Mouse (Mus musculus) hindlimb bud, embryonic 11.5 days (tissue): ENCODE measurements around the gene Car2.

ENCODE experiments used
- DNase-seq: peaks from one replicate; pipeline ENCODE4 v3.0.0-alpha.2; 2012; ENCODE audit warnings: low read depth, low spot score; ENCODE audit errors: extremely low spot score

The Car2 gene

DNA sequence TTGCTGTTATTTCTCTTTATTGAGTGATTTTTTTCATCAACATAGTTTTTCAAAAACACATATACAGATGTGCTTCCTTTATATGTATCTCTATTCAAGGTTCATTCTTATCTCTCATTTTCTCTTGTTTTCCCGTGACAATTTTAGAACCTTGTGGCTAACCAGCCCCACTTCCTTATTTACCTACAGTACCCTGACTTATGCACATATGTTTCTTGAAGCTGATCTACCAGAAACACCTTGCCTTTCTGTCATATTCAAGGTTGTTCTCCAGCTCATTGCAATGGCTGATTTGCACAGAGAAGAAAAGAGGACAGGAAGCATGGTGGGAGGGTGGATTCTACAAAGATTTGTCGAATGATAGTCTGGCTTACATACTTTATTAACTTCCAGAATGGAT lies 29.3 kb downstream of the Car2 start:
- DNase-seq = no peak

DNA sequence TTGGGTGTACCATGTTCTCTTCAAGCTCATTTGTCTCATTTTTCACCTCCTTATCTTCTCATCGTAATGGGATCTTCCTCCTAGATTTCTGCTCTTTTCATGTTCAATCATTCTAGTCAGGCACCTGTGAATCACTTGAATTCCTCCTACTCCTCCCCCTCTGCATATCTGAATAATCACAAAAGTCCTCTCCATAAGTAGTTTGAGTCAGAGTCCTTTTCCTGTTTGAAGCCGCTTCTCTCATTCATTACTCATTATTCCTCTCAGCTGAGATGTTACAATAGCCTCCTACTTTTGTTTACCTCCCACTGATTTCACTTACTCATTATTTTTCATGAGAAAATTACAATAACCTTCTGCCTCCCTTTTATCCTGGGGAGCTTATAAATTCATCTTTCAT lies 31.2 kb downstream of the Car2 start:
- no peak for DNase-seq

DNA sequence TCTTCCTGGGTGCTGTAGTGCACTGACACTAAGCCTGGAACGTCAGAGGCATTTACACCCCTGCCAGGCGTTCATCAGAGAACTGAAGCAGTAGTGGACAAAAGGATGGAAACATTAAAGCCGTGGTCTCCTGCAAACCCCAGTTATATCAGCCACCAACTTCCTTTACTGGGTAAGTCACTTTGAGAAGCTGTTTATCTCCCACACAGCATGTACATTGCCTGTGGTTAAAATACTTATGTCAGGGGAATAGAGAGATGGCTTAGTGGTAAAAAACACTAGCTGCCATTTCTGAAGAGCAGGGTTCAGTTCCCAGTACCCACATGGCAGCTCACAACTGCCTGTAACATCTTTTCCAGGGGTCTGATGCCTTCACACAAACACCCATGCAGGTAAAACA lies 58.6 kb downstream of the Car2 start:
- no peak for DNase-seq

DNA sequence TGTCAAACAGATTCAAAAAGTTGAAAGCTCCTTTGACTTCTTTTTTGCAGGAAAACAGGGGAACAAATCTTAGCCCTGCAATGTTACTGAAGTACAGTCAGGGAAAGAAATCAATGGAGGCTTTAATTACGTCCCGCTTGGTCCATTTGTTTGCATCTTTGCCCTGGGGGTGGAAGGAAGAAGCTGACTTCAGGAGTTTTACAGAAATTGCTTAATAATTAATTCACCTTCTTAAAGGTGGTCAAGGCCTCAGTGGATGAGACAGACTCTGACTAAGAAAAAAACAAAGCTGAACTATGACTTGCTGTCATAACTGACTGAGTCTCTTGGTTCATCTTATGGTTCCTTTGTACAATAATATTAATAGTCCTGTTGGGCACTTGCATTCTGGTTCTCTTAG lies 59.6 kb downstream of the Car2 start:
- DNase-seq = no peak

DNA sequence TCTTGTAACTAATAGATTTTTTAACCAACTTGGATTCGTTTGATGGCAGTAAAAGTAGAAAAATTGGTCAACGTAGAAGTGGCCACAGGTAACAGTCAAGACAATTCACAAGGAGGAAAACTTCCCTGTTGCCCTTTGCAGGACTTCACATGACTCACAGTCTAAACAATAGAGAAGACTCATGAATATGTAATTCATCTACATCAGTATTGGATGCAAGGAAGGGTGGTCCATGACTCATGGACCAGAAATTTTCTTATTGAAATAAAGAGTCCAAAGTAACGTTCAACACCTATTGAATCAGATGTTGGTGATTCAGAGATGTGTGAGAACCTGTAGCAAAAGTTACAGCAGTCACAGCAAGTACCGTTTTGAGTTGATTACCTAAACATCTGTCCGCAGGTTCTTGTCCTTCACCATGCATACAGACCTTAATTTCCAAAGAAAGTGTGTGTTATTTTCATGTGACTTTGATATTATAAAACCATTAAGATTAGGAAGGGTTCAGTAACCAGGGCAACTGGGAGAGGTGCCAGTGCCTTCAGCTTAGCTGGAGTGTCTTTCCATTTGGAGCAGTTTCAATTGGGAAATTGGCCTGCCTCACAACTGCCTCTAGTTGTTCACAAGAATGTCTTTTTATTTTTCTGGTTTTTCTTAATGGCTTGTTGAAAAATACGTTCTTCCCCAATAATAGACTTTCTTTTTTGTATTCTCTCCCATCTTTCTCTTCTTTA lies 62.2 kb downstream of the Car2 start:
- DNase-seq = no peak

DNA sequence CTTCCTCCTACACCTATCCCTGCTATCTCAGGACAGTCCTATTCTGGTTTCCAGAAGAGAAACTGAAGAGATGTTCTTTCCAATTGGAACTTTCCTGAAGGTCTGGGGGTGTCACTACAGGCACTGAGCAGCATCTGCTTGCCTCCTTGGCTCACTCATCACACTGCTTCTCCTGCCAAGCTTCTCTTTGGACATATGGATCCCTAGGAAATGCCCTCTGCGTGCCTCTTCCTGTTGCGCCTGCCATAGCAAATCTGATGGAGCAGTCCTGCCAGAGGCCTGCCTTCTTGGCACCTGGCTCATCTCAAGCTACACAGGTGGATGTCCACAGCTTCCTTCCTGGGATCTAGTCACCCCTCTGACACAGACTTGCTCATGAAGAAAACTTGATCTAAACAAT lies 64.0 kb downstream of the Car2 start:
- DNase-seq = no peak
